Mouse (Mus musculus): ENCODE measurements around the gene Ctla4. TPM values are rescaled to one million over a fixed set of nuclear protein-coding genes. Genes with fewer than 3 reads are reported as not detected.

Ctla4 gene
- polyA plus RNA-seq (2014; fragmentation: Nextera tagmentation; extraction: Ambion mirVana), result not detected in 2 replicates

DNA sequence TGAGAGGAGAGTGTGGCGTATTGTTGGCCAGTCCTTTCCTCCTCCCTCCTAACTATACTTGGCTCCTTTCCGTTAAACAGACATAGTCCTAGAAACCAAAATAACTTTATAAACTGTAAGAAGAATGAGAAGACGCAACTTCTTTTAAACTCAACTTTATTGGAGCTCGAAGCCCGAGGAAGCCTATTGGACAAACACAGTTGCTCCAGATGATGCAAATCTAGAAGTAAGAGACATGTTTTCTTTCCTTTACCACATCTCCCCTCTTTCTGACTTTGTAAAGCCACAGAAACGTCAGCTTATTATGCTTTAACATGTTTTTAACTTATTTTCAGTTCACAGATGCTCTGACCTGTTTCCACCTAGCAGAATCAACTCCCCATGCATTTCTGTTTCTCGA lies at the start of gene Ctla4:
Ctla4 (plus strand) TSS at position 20 of the 400 bp plus-strand sequence.
- DNase-seq (ENCODE audit: low spot score) (no peak), ATAC-seq (replicated peaks; ENCODE audit: low FRiP score, low TSS enrichment, low read depth) (no peak)
- no peaks in the 10 kb centered on the region for H3K27me3 ChIP-seq (replicated peaks; ENCODE audit: control insufficient read depth, insufficient read depth, low read length)
- 89% methylated on average over 7 of the region's 7 CpGs for WGBS
- no peaks in the 10 kb centered on the region for H3K9me3 ChIP-seq (ENCODE audit: control insufficient read depth, low read length)
- no peak within 1 kb of the TSS for H3K9ac ChIP-seq (ENCODE audit: low read length)
- H3K4me3 ChIP-seq (ENCODE audit: low read depth, low read length), result no peak within 1 kb of the TSS
- H3K36me3 ChIP-seq (ENCODE audit: control insufficient read depth, insufficient read depth, low read length), result no peaks in the 10 kb centered on the region
- H3K27ac ChIP-seq (ENCODE audit: low read depth), result no peak within 1 kb of the TSS
- no peaks in the 10 kb centered on the region for H3K4me1 ChIP-seq (replicated peaks; ENCODE audit: control insufficient read depth, insufficient read depth, low read length)
- H3K4me2 ChIP-seq (ENCODE audit: low read length), result no peak within 1 kb of the TSS

DNA sequence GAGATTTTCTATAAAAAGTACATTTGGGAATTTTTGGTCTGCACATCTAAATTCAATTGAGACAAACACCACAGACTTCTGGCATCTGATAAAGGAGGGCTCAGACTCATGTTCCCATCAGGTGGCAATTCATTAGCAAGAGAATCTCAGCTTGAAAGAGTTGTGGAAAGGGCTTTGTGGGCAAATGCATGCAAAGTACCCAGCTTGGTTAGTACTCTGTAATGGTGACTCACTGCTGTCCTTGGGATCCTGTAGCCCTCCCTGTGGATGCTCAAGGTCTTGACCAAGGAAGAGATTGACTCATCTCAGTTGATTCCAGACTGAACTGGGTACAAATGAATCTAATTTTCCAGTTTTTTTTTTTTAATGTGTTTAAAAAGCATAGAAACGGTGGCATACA lies 47.6 kb upstream of the Ctla4 start:
- Histone ChIP-seq H3K27ac (ENCODE audit: low read depth) (no peak overlapping the region), H3K27me3 (replicated peaks; ENCODE audit: control insufficient read depth, insufficient read depth, low read length) (no peaks in the 10 kb centered on the region), H3K4me3 (ENCODE audit: low read depth, low read length) (no peak overlapping the region), H3K9me3 (ENCODE audit: control insufficient read depth, low read length) (no peaks in the 10 kb centered on the region), H3K4me1 (replicated peaks; ENCODE audit: control insufficient read depth, insufficient read depth, low read length) (no peaks in the 10 kb centered on the region), H3K9ac (ENCODE audit: low read length) (no peak overlapping the region), H3K4me2 (ENCODE audit: low read length) (no peak overlapping the region), H3K36me3 (ENCODE audit: control insufficient read depth, insufficient read depth, low read length) (no peaks in the 10 kb centered on the region)
- 80% methylated on average over 1 of the region's 1 CpGs for WGBS
- ATAC-seq (replicated peaks; ENCODE audit: low FRiP score, low TSS enrichment, low read depth), result no peak
- no peak for DNase-seq (ENCODE audit: low spot score)

DNA sequence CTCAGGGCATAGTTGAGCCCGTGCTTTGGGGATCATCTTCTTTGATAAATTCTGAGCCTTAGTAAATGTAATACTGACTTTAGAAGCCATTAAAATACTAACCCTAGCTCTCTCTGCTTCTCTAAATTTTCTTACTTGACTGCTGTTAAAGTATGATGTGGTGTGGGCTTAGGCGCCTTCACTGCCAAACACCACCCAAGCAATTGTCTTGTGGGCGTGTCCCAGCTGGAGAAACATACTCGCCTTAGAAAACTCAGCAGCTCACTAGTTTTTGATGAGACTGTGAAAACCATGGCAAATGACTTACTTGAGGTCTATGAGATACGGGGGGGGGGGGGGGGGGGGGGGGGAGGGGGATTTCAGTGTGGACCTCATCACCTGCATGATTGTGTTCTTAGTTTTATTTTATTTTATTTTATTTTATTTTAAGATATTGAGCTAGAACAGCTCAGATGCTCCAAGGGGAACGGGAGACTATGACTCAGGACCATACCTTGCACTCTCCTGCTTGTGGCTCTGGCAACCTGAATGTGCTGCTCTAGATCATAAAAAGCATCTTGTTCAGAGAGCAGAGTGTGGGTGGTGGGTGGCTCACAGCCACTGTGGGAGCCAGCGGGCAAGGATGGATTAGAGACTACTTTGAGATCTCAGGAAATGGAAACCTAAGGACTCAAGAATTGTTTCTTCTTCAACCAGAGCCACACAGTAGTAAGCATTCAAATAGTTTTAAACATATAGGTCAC lies 41.3 kb upstream of the Ctla4 start:
- no peaks in the 10 kb centered on the region for H3K4me1 ChIP-seq (replicated peaks; ENCODE audit: control insufficient read depth, insufficient read depth, low read length)
- WGBS, result 79% methylated on average over 7 of the region's 7 CpGs
- no peaks in the 10 kb centered on the region for H3K27me3 ChIP-seq (replicated peaks; ENCODE audit: control insufficient read depth, insufficient read depth, low read length)
- ATAC-seq (replicated peaks; ENCODE audit: low FRiP score, low TSS enrichment, low read depth) (no peak), DNase-seq (ENCODE audit: low spot score) (no peak)
- H3K27ac ChIP-seq (ENCODE audit: low read depth), result no peak overlapping the region
- H3K36me3 ChIP-seq (ENCODE audit: control insufficient read depth, insufficient read depth, low read length), result no peaks in the 10 kb centered on the region
- no peaks in the 10 kb centered on the region for H3K9me3 ChIP-seq (ENCODE audit: control insufficient read depth, low read length)
- H3K4me3 ChIP-seq (ENCODE audit: low read depth, low read length), result no peak overlapping the region
- H3K9ac ChIP-seq (ENCODE audit: low read length), result no peak overlapping the region
- no peak overlapping the region for H3K4me2 ChIP-seq (ENCODE audit: low read length)

DNA sequence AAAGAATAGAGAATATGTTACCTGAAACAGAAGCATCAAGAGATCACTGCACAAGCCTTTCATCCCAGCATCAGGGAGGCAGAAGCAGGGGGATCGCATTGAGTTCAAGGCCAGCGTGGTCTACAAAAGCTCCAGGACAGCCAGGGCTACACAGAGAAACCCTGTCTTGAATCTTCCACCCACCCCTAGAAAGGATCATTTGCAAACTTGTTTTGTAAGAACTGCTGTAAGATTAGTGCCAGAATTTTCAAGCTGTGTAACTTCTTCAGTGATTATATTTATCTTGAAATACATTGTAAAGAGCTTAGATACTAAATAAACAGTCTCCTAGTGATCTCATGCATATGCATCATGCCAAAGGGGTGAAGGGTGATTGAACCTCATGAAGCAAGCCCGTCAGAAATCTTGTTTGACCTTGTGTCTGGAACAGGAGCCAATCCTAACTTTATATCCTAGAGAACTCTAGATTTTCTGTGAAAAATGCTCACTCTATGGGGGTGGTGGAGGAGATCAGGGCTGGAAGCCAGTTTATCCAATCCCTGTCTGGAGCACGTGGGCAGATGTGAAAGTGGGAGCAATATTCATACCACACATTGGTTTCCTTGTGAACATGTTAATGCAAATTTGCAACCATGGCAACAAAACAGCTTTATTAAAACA lies 40.1 kb upstream of the Ctla4 start:
- Histone ChIP-seq H3K27ac (ENCODE audit: low read depth) (no peak overlapping the region), H3K36me3 (ENCODE audit: control insufficient read depth, insufficient read depth, low read length) (no peaks in the 10 kb centered on the region), H3K4me2 (ENCODE audit: low read length) (no peak overlapping the region), H3K9me3 (ENCODE audit: control insufficient read depth, low read length) (no peaks in the 10 kb centered on the region), H3K27me3 (replicated peaks; ENCODE audit: control insufficient read depth, insufficient read depth, low read length) (no peaks in the 10 kb centered on the region), H3K9ac (ENCODE audit: low read length) (no peak overlapping the region), H3K4me1 (replicated peaks; ENCODE audit: control insufficient read depth, insufficient read depth, low read length) (no peaks in the 10 kb centered on the region), H3K4me3 (ENCODE audit: low read depth, low read length) (no peak overlapping the region)
- 71% methylated on average over 4 of the region's 4 CpGs for WGBS
- DNase-seq (ENCODE audit: low spot score) (no peak), ATAC-seq (replicated peaks; ENCODE audit: low FRiP score, low TSS enrichment, low read depth) (no peak)

DNA sequence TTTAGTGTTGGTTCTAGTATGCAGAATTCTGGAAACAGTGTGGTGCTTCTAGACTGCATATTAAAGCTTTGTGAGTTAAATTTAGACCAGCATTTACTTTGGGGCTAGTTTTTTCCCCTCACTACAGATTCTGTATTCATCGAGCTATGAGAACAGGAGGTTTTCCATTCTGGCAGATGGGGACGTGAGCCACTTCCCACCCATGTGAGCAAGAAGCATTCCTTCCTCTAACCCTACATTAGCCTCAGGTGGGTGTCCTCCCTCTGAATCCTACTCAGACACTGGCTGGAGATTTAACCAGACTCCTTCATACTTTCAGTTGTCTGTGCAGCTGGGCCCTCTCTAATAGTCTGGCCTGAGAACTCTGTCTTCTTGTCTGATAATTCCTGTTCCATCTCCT lies 37.7 kb upstream of the Ctla4 start:
- no peak overlapping the region for H3K4me3 ChIP-seq (ENCODE audit: low read depth, low read length)
- H3K36me3 ChIP-seq (ENCODE audit: control insufficient read depth, insufficient read depth, low read length), result no peaks in the 10 kb centered on the region
- no peaks in the 10 kb centered on the region for H3K9me3 ChIP-seq (ENCODE audit: control insufficient read depth, low read length)
- DNase-seq (ENCODE audit: low spot score) (no peak), ATAC-seq (replicated peaks; ENCODE audit: low FRiP score, low TSS enrichment, low read depth) (no peak)
- peaks cover 9% of the 10 kb centered on the region; the same call in 1 of the 2 replicates for H3K4me1 ChIP-seq (replicated peaks; ENCODE audit: control insufficient read depth, insufficient read depth, low read length)
- no peak overlapping the region for H3K9ac ChIP-seq (ENCODE audit: low read length)
- H3K4me2 ChIP-seq (ENCODE audit: low read length), result no peak overlapping the region
- no peaks in the 10 kb centered on the region for H3K27me3 ChIP-seq (replicated peaks; ENCODE audit: control insufficient read depth, insufficient read depth, low read length)
- no peak overlapping the region for H3K27ac ChIP-seq (ENCODE audit: low read depth)
- WGBS, result 91% methylated on average over 2 of the region's 2 CpGs

DNA sequence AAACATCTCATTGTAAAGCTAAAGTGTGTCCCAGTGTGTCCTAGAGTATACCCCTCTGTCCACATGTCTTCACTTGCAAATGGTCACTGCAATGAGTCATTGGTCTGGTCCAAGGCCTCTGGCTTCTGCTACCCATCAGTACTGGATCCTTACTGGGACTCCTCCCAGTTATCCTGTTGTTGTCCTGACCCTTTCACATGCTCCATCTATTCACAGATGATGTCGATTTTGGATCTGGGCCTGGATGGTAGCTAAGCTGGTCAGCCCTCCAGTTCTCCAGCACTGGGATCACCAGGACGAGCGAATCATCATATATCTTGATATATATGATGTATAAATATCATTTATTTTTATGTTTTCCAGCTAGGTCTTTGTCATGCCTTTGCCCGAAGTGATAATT lies 37.0 kb upstream of the Ctla4 start:
- WGBS, result 88% methylated on average over 4 of the region's 4 CpGs
- peaks cover 9% of the 10 kb centered on the region; the same call in 1 of the 2 replicates for H3K4me1 ChIP-seq (replicated peaks; ENCODE audit: control insufficient read depth, insufficient read depth, low read length)
- ATAC-seq (replicated peaks; ENCODE audit: low FRiP score, low TSS enrichment, low read depth) (no peak), DNase-seq (ENCODE audit: low spot score) (no peak)
- no peak overlapping the region for H3K27ac ChIP-seq (ENCODE audit: low read depth)
- H3K9me3 ChIP-seq (ENCODE audit: control insufficient read depth, low read length), result no peaks in the 10 kb centered on the region
- H3K4me2 ChIP-seq (ENCODE audit: low read length), result no peak overlapping the region
- H3K27me3 ChIP-seq (replicated peaks; ENCODE audit: control insufficient read depth, insufficient read depth, low read length), result no peaks in the 10 kb centered on the region
- no peaks in the 10 kb centered on the region for H3K36me3 ChIP-seq (ENCODE audit: control insufficient read depth, insufficient read depth, low read length)
- no peak overlapping the region for H3K9ac ChIP-seq (ENCODE audit: low read length)
- no peak overlapping the region for H3K4me3 ChIP-seq (ENCODE audit: low read depth, low read length)

DNA sequence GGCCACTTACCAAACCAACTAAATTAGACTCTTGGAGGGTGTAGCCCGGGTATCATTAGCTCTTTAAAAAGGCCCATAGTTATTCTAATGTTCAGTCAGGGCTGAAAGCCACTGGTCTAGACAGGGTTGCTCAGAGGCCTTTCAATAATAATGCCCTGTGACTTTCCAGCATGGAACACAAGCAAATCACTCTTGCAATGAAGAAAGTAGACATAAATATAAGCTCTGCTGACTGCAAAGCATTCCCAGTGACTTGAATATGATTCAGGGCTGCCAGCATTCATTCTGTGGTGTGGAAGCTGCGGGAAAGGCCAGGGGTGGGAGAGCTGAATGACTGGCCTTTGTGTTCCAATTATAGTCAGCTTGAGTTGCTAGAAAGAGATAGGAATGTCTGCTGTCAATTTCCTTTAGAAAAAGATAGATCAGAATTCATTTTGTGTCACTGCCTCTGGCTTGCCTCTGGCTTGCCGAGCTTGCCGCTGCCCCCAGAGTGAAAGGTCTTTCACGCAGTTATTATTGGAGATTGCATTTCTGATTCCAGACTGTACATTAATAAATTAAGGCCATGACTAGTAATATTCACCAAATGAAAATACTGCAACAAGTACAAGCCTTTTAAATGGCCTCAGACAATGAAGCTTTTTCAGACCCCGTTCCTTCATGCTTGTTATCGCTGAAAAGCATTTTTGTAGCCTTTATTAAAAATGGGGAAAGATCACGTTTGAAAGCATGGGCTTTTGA lies 35.6 kb upstream of the Ctla4 start:
- DNase-seq (ENCODE audit: low spot score), result no peak
- H3K4me3 ChIP-seq (ENCODE audit: low read depth, low read length), result no peak overlapping the region
- no peak overlapping the region for H3K9ac ChIP-seq (ENCODE audit: low read length)
- no peak overlapping the region for H3K27ac ChIP-seq (ENCODE audit: low read depth)
- no peaks in the 10 kb centered on the region for H3K9me3 ChIP-seq (ENCODE audit: control insufficient read depth, low read length)
- no peak for ATAC-seq (replicated peaks; ENCODE audit: low FRiP score, low TSS enrichment, low read depth)
- WGBS, result 78% methylated on average over 8 of the region's 8 CpGs
- H3K36me3 ChIP-seq (ENCODE audit: control insufficient read depth, insufficient read depth, low read length), result no peaks in the 10 kb centered on the region
- H3K4me1 ChIP-seq (replicated peaks; ENCODE audit: control insufficient read depth, insufficient read depth, low read length), result peaks cover 9% of the 10 kb centered on the region; the same call in 1 of the 2 replicates
- no peaks in the 10 kb centered on the region for H3K27me3 ChIP-seq (replicated peaks; ENCODE audit: control insufficient read depth, insufficient read depth, low read length)
- no peak overlapping the region for H3K4me2 ChIP-seq (ENCODE audit: low read length)

DNA sequence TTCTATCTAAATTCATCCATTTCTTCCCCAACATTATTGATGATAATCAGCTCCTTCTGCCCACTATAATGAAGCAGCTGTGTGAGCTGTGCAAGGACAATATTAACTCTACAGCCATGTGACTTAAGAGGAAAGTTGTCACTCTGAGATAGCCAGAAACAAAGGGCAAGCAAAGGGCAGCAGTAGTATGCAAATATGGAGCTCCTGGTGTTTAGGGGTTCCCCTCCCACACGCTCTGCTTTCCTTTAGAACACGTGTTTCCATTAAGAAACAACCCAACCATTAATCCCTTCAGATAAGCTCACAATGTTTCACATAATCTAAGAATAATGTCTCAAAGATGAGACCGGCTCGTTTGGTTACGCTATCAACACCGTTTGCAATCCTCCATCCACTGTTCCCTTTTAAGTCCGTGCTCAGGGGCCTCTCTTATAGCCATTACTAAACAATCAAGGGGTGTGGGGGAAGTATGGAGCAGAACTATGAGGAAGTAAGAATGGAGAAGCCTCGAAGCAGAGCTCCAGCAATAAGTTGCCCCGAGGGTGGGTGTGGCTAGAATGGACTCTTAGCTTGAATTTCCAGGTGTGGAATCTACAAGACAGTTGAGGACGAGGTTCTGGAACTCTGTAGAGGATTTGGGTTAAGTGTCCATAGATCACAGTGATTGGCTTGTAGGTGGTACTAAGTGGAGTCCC lies 34.6 kb upstream of the Ctla4 start:
- Histone ChIP-seq H3K27me3 (replicated peaks; ENCODE audit: control insufficient read depth, insufficient read depth, low read length) (no peaks in the 10 kb centered on the region), H3K27ac (ENCODE audit: low read depth) (no peak overlapping the region), H3K9me3 (ENCODE audit: control insufficient read depth, low read length) (no peaks in the 10 kb centered on the region), H3K9ac (ENCODE audit: low read length) (no peak overlapping the region), H3K36me3 (ENCODE audit: control insufficient read depth, insufficient read depth, low read length) (no peaks in the 10 kb centered on the region), H3K4me2 (ENCODE audit: low read length) (no peak overlapping the region), H3K4me3 (ENCODE audit: low read depth, low read length) (no peak overlapping the region), H3K4me1 (replicated peaks; ENCODE audit: control insufficient read depth, insufficient read depth, low read length) (peaks cover 9% of the 10 kb centered on the region; the same call in 1 of the 2 replicates)
- ATAC-seq (replicated peaks; ENCODE audit: low FRiP score, low TSS enrichment, low read depth), result no peak
- no peak for DNase-seq (ENCODE audit: low spot score)
- 51% methylated on average over 10 of the region's 10 CpGs for WGBS
